Mouse (Mus musculus) midbrain, postnatal 0 days (tissue): ENCODE results near the gene Reps1. TPM values are rescaled to one million over a fixed set of nuclear protein-coding genes. Genes with fewer than 3 reads are reported as not detected.
"Not testable (repeated sequence)": the region's sequence is repeated elsewhere in the genome, so short reads cannot be mapped to it uniquely, and the experiment has no call there.

Experiments
- ATAC-seq: fragments of 200-750 bp; cut with Nextera tagmentation; 2 replicates; pipeline ENCODE4 v1.8.0; 2017; ENCODE audit warnings: moderate number of reproducible peaks, mild to moderate bottlenecking, moderate TSS enrichment, moderate library complexity; ENCODE audit not compliant: low FRiP score
- DNase-seq: peaks from one replicate; pipeline ENCODE4 v3.0.0-alpha.2; 2015; ENCODE audit warnings: low spot score
- H3K27ac ChIP-seq: fragments of 300-500 bp; sonication (generic); 2 replicates; pipeline ENCODE4 v1.5.1; 2014; ENCODE audit warnings: low read depth, mild to moderate bottlenecking, low read length, mixed read lengths
- H3K27me3 ChIP-seq: fragments of 300-500 bp; sonication (generic); 2 replicates; pipeline ENCODE4 v1.6.1; 2014; ENCODE audit warnings: low read length, control low read depth, mixed read lengths; ENCODE audit not compliant: insufficient read depth
- H3K36me3 ChIP-seq: fragments of 300-500 bp; sonication (generic); 2 replicates; pipeline ENCODE4 v1.6.1; 2014; ENCODE audit warnings: low read length, control low read depth, mixed read lengths; ENCODE audit not compliant: insufficient read depth
- H3K4me1 ChIP-seq: fragments of 300-500 bp; sonication (generic); 2 replicates; pipeline ENCODE4 v1.6.1; 2014; ENCODE audit warnings: mild to moderate bottlenecking, control low read depth, antibody characterized with exemption, low read length, mixed read lengths; ENCODE audit not compliant: insufficient read depth
- H3K4me2 ChIP-seq: fragments of 300-500 bp; sonication (generic); 2 replicates; pipeline ENCODE4 v1.6.1; 2014; ENCODE audit warnings: low read depth, mild to moderate bottlenecking, low read length, mixed read lengths; ENCODE audit not compliant: poor library complexity, severe bottlenecking
- H3K4me3 ChIP-seq: fragments of 300-500 bp; sonication (generic); 2 replicates; pipeline ENCODE4 v1.5.1; 2014; ENCODE audit warnings: low read depth, mild to moderate bottlenecking, low read length, moderate library complexity
- H3K9ac ChIP-seq: fragments of 300-500 bp; sonication (generic); replicated peaks from 2 replicates; pipeline ENCODE4 v1.6.1; 2014; ENCODE audit warnings: mild to moderate bottlenecking, low read length, moderate library complexity, mixed read lengths; ENCODE audit not compliant: poor library complexity, severe bottlenecking
- H3K9me3 ChIP-seq: fragments of 300-500 bp; sonication (generic); 2 replicates; pipeline ENCODE4 v1.6.1; 2016; ENCODE audit warnings: low read length, control low read depth
- CTCF ChIP-seq: IDR thresholded peaks from 2 replicates; pipeline ENCODE4 v1.5.1; 2016; ENCODE audit warnings: antibody characterized with exemption, mild to moderate bottlenecking
- WGBS: fragments of 180-500 bp; shearing (Covaris S2); extraction: QIAGEN DNeasy Blood & Tissue Kit; methylation state at CpG from one replicate; pipeline ENCODE4 v1.1.7; 2014; 5-methylcytosine and 5-hydroxymethylcytosine counted together
- polyA plus RNA-seq: library from polyadenylated mRNA; unstranded; fragments of >200 nt; fragmentation: Nextera tagmentation; extraction: Ambion mirVana; gene quantifications from 2 replicates; pipeline ENCODE4 v1.2.1, GENCODE M21; 2015
- total RNA-seq: library from RNA; depleted of rRNA; stranded (reverse); fragments of >200 nt; gene quantifications from 2 replicates; pipeline ENCODE4 v1.2.3, GENCODE M21; 2014

Reps1 gene
- total and polyA plus RNA-seq, 2 experiments from 2014 or later = 22.5 to 72.0 TPM

GRCm38 (mm10) chr10:18110940-18111339, 55.3 kb downstream of the Reps1 start:
- no peak overlapping the region for H3K9ac ChIP-seq
- no peaks in the 10 kb centered on the region for H3K9me3 ChIP-seq
- H3K36me3 ChIP-seq = no peaks in the 10 kb centered on the region; the same call in 1 of the 2 replicates
- ATAC-seq = no peak
- no peak for DNase-seq
- no peak overlapping the region for H3K27ac ChIP-seq
- H3K27me3 ChIP-seq = no peaks in the 10 kb centered on the region
- no peak overlapping the region for H3K4me3 ChIP-seq
- H3K4me2 ChIP-seq = no peak overlapping the region
- no peak for TF ChIP-seq CTCF
- H3K4me1 ChIP-seq = no peaks in the 10 kb centered on the region

- H3K9me3 ChIP-seq = no peaks in the 10 kb centered on the region
- H3K36me3 ChIP-seq = peaks cover 11% of the 10 kb centered on the region
- no peak overlapping the region for H3K4me3 ChIP-seq
- no peak overlapping the region for H3K4me2 ChIP-seq
- DNase-seq (no peak), ATAC-seq (no peak)
- H3K4me1 ChIP-seq = no peaks in the 10 kb centered on the region
- no peaks in the 10 kb centered on the region for H3K27me3 ChIP-seq
- no peak overlapping the region for H3K9ac ChIP-seq
- H3K27ac ChIP-seq = no peak overlapping the region
- no peak for TF ChIP-seq CTCF
- 81% methylated on average over 10 of the region's 10 CpGs for WGBS
Measured at GRCm38 (mm10) chr10:18113473-18114093, 57.9 kb downstream of the Reps1 start.

- H3K36me3 ChIP-seq = peaks cover 40% of the 10 kb centered on the region
Measured at GRCm38 (mm10) chr10:18118336-18118735, 62.7 kb downstream of the Reps1 start.

GRCm38 (mm10) chr10:18130276-18130675, 74.6 kb downstream of the Reps1 start:
- H3K4me3 ChIP-seq = no peak overlapping the region
- 99% methylated on average over 5 of the region's 5 CpGs for whole genome bisulfite sequencing

More at GRCm38 (mm10) chr10:18118336-18118735, 62.7 kb downstream of the Reps1 start:
- Histone ChIP-seq H3K4me2 (no peak overlapping the region), H3K4me1 (no peaks in the 10 kb centered on the region), H3K9ac (no peak overlapping the region), H3K27me3 (no peaks in the 10 kb centered on the region), H3K27ac (no peak overlapping the region), H3K9me3 (no peaks in the 10 kb centered on the region), H3K4me3 (no peak overlapping the region)
- 85% methylated on average over 8 of the region's 8 CpGs for WGBS
- TF ChIP-seq CTCF = no peak
- no peak for ATAC-seq
- no peak for DNase-seq

GRCm38 (mm10) chr10:18131666-18132650, 76.3 kb downstream of the Reps1 start:
- no peak overlapping the region for H3K4me3 ChIP-seq
- H3K36me3 ChIP-seq = no peaks in the 10 kb centered on the region
- no peaks in the 10 kb centered on the region for H3K9me3 ChIP-seq
- TF ChIP-seq CTCF = no peak
- H3K27ac ChIP-seq = no peak overlapping the region
- H3K4me2 ChIP-seq = no peak overlapping the region
- no peaks in the 10 kb centered on the region for H3K27me3 ChIP-seq
- DNase-seq (no peak), ATAC-seq (no peak)
- H3K4me1 ChIP-seq = no peaks in the 10 kb centered on the region
- 87% methylated on average over 10 of the region's 10 CpGs for WGBS
- no peak overlapping the region for H3K9ac ChIP-seq

More at GRCm38 (mm10) chr10:18130276-18130675, 74.6 kb downstream of the Reps1 start:
- H3K36me3 ChIP-seq = peaks cover 8% of the 10 kb centered on the region
- H3K4me2 ChIP-seq = no peak overlapping the region
- DNase-seq (no peak), ATAC-seq (no peak)
- H3K4me1 ChIP-seq = no peaks in the 10 kb centered on the region
- no peak for TF ChIP-seq CTCF
- H3K27me3 ChIP-seq = no peaks in the 10 kb centered on the region
- no peaks in the 10 kb centered on the region for H3K9me3 ChIP-seq
- no peak overlapping the region for H3K27ac ChIP-seq
- H3K9ac ChIP-seq = no peak overlapping the region

- 79% methylated on average over 12 of the region's 26 CpGs for WGBS
- H3K27me3 ChIP-seq, H3K4me2 ChIP-seq, H3K9ac ChIP-seq, H3K36me3 ChIP-seq, H3K27ac ChIP-seq, DNase-seq, H3K9me3 ChIP-seq, H3K4me1 ChIP-seq: not testable (repeated sequence)
- ATAC-seq = peak; percentile 54; the same call in 1 of the 2 replicates
- H3K4me3 ChIP-seq = 0 out of 2 replicates have a peak overlapping the region, but pooled peaks have one; percentile 13
Measured at GRCm38 (mm10) chr10:18138853-18139503, 83.3 kb downstream of the Reps1 start.
